Mouse (Mus musculus): Measurements from ENCODE around the gene Rrbp1.

DNA sequence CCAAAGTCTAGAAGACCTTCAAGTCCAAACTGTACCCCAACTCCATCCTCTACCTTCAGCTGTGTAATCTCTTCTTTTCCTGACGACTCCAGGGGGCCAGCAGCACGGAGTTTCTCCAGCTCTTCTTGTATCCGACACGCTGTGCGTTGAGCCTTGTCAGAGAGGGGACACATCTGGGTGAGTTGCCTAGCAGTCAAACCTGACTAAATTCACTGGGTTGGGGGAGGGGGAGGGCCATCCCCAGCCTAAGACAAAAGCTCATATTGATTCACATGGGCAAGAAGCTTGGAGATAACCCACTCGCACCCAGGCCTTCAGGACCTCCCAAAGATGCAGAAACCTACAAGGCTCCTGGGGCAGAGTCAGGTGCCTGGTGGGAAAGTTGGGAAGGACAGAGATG is 61.8 kb downstream of the Rrbp1 start:
- TF ChIP-seq GATA1 (IDR thresholded peaks at IDR 0.05; ENCODE audit: borderline replicate concordance, low read length) (no peak), FLI1 (IDR thresholded peaks at IDR 0.05; ENCODE audit: low read length) (no peak)
